Mouse (Mus musculus) fibroblast of lung, adult 2 months (primary cell): ENCODE measurements around the gene Gnb1l.
"Not testable (repeated sequence)": the region's sequence is repeated elsewhere in the genome, so short reads cannot be mapped to it uniquely, and the experiment has no call there.

Experiments
- DNase-seq: peaks from one replicate; pipeline ENCODE4 v3.0.0-alpha.2; 2011; ENCODE audit warnings: low read depth

Gene Gnb1l

DNA sequence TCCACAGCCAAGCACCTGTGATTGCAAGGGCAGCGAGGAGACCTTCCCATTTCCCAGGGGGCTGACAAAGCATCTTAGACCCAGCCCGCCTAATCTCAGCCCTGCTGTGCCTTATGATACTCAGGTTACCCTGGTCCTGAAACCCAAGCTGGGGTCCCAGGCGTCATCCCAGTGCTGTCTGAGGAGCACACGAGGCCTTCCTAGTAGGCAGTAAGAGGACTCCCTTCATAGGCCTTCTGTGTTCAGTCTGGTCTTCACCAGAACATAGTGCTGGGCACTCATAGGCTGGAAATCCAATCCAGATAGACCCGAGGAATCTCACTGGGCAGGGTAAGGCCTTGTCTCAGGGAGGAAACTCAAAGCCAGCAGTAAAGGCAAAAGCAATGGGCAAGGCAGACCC is 14.7 kb upstream of the Gnb1l start:
- no peak for DNase-seq

DNA sequence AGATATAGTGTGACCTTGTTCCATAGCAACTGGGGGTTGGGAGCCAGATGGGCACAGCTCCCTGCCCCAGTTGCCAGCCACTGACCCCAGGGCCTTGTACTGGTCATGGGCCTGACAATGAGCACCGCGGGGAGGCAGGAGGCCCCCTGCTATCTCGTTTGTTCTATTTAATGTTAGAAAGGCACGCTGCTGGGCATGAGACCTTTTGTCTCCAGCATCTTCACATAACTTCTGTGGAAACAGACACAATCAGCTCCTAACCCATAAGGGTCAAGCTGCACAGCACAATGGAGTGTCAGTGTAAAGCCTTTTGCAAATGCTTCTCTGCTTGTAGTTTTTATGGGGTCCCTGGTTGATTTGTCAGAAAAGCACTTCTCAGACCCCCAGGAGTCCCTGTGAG is 14.1 kb upstream of the Gnb1l start:
- no peak for DNase-seq

GRCm38 (mm10) chr16:18484794-18485435 is 13.6 kb upstream of the Gnb1l start:
- peak; percentile 73 for DNase-seq

DNA sequence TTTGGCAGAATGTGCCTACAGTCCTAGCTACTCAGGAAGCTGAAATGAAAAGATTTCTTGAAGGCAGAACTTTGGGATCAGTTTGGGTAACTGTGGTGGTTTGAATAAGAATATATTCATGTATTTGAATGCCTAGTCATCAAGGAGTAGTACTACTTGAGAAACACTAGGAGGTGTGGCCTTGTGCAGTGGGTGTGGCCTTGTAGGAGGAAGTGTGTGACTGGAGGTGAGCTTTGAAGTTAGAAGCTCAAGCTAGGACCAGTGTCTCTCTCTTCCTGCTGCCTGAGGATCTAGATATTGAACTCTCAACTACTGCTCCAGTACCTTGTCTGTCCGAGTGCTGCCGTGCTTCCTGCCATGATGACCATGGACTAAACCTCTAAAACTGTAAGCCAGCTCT is 12.4 kb upstream of the Gnb1l start:
- DNase-seq, result no peak

- no peak for DNase-seq
Observed at GRCm38 (mm10) chr16:18490281-18490680, 8.2 kb upstream of the Gnb1l start.

GRCm38 (mm10) chr16:18490894-18491293 is 7.6 kb upstream of the Gnb1l start:
- no peak for DNase-seq

- DNase-seq, result no peak
Observed at GRCm38 (mm10) chr16:18497865-18498515, 523 bp upstream of the Gnb1l start.

- no peak for DNase-seq
Observed at GRCm38 (mm10) chr16:18498996-18499395, 483 bp downstream of the Gnb1l start.

GRCm38 (mm10) chr16:18501531-18501930 is 3.0 kb downstream of the Gnb1l start:
- DNase-seq, result no peak

DNA sequence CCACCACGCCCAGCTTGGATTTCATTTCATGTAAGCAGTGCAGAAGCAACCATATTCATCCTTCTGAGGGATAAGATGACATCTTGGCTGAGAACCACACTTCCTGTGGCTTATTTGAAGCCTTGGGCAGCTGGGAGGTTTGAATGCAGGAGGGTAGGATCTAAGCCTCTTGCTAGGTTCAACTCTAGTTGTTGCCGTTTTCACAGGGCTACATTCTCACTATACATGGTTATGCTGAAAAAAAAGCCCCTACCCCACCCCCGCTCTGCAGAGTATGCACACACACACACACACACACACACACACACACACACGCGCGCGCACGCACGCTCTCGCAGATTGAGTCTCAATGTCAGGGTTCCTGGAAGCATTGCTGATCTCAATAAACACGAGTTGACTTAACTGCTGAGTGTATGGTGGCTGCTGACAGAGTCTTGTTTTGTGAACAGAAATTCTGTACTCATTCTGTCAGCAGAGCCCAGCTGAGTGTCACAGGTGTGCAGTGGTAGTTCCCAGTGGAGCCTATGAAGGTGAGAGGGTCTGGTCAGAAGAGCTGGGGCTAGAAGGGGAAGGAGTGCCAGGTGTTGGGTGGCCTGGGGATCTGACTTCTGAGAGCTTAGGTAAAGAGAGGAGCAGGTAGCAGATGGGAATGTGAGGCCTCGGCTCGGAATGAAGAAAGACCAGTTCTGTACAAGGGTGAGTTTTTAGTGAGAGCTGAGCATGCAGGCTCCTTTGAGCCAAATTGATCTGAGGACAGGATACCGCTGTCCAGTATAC is 5.2 kb downstream of the Gnb1l start:
- no peak for DNase-seq

GRCm38 (mm10) chr16:18506524-18507199 is 8.1 kb downstream of the Gnb1l start:
- no peak for DNase-seq

DNA sequence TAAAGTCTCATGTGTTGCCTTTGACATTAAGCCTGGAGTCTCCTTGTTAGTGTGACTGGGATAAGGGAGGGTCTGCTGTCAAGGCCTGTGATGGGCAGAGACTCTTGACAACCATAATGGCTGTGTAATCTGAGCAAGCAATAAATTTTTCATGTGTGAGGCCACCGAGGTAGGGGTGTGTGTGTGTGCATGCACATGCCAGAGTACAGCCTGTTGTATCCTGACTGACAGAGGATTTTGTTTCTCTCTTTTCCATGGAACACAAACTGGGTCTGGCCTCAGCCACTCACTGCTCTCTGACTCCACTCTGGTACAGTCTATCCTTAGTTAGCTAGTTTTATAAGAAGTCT is 8.7 kb downstream of the Gnb1l start:
- no peak for DNase-seq

DNA sequence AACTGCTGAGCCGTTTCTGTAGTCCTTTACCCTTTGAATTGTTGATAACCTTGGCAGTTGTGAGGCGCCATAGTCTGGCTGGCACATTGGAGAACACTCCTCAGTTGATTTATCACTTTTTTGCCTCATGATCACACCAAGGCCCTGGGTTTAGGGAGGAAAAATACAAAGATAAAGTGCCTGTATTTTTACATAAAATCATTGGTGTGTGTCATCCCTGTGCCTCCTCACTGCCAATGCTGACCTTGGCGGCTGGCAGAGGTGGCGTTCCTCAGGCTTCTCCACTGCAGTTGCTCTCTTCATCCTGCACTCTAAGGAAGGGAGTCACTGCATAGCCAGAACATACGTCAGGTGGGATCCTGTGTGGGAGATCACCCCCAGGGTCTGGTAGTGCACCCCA is 13.2 kb downstream of the Gnb1l start:
- no peak for DNase-seq

GRCm38 (mm10) chr16:18513508-18513907 is 15.0 kb downstream of the Gnb1l start:
- DNase-seq, result no peak

GRCm38 (mm10) chr16:18518091-18518490 is 19.6 kb downstream of the Gnb1l start:
- DNase-seq, result no peak

GRCm38 (mm10) chr16:18523563-18524245 is 25.2 kb downstream of the Gnb1l start:
- DNase-seq, result no peak

- DNase-seq, result peak; percentile 45
Observed at GRCm38 (mm10) chr16:18528656-18529055, 30.1 kb downstream of the Gnb1l start.

DNA sequence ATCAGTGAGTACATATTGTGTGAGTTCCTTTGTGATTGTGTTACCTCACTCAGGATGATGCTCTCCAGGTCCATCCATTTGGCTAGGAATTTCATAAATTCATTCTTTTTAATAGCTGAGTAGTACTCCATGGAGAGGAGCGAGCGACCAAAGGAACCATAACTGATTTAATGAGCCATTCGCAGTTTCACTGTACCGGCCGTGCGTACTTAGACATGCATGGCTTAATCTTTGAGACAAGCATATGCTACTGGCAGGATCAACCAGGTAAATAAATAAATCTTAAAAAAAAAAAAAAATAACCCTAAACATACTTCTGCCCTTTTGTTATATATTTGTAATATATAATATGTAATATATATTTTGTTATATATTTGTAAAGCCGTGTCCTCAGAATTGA is 34.5 kb downstream of the Gnb1l start:
- not testable (repeated sequence) for DNase-seq

GRCm38 (mm10) chr16:18537407-18537990 is 39.0 kb downstream of the Gnb1l start:
- DNase-seq, result no peak

DNA sequence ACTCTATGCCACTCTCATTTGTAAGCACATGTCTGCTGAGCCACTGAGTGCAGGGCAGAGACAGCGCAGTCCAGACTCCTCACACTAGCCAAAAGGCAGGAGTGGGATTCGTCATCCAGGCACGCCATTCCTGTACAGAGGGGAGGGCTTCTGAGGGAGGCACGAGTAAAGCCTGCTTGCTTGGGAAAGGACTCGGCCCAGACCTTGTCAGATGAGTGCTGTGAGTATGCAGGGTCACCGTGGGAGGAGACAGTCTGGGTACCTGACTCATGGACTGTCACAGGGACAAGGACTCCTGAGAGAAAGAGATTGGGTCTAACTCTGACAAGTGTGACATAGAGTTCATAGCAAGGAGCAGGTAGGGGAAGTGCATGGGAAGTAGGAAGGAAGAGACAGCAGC is 40.8 kb downstream of the Gnb1l start:
- no peak for DNase-seq

DNA sequence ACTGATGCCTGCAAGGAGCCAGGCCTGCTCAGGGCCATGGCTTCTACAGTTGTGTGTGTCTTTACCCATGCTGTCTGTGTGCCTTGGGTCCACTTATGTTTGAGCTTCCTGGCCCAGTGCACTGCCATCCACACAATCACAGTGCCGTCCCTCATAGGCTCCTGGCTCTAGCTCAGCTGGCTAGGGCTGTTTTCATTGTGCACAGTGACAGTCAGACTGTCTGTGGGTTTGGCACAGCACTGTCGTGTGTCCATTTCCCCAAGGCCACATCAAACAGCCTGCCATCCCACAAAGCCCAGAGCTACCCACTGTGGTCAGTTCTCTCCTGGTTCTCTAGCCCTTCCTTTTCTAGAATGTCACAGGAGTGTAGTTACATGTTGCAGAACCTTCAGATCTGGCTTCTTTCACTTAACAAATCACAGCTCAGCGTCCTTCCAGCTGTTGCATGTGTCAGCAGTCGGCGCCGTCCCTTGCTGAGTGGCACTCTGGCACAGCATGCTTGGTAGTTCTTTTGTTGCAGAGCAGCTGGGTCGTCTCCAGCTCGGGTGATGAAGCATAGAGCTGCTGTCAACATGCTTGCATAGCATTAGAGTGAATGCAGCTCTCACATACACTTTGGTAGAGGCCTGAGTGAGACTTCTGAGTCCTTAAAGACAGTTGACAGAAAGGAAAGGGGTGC is 44.8 kb downstream of the Gnb1l start:
- DNase-seq, result peak; percentile 24
